ENCODE assay signal across 17 mouse cellular contexts in genomic region chr10:69696019-69696418, GRCm38 (mm10).
A peak's percentile ranks its signal among the peaks of the same experiment; 100 is the strongest.
DNase-seq lines count a peak whose midpoint lies in the region; ATAC-seq lines count a peak whose summit lies in the region.
"Had no signal": no experiment of that assay in that cellular context is flagged by ENCODE, and none has a peak within 500 bp of the region (broad histone marks: within the 10 kb centered on the region; RNA-seq: fewer than 3 reads in every experiment).

No protein-coding gene starts in this region.

- no peaks in the 10 kb centered on the region for H3K27me3 ChIP-seq in kidney, embryonic 16.5 days (ENCODE audit: insufficient read depth, low read length)
- H3K27me3 ChIP-seq in limb, embryonic 10.5 days (ENCODE audit: low read depth, poor library complexity, severe bottlenecking), result no peaks in the 10 kb centered on the region
- H3K27me3 ChIP-seq: liver, embryonic 15.5 days; Patski had no signal

- no peak for ATAC-seq in kidney, embryonic 16.5 days (ENCODE audit: low FRiP score, low TSS enrichment)
- peak; percentile 94 for ATAC-seq in cerebellum, adult (ENCODE audit: insufficient number of reproducible peaks, low FRiP score, low TSS enrichment)
- ATAC-seq: intestine, embryonic 16.5 days; Patski had no signal

- H3K4me3 ChIP-seq in kidney, embryonic 16.5 days (ENCODE audit: low read length), result no peak overlapping the region
- H3K4me3 ChIP-seq in limb, embryonic 10.5 days, result no peak overlapping the region
- H3K4me3 ChIP-seq: limb, embryonic 12.5 days; liver, embryonic 15.5 days had no signal

- no peak overlapping the region for H3K27ac ChIP-seq in kidney, embryonic 16.5 days (ENCODE audit: low read length)
- no peak overlapping the region for H3K27ac ChIP-seq in limb, embryonic 10.5 days
- H3K27ac ChIP-seq: limb, embryonic 12.5 days; liver, embryonic 15.5 days had no signal

- no peaks in the 10 kb centered on the region for H3K36me3 ChIP-seq in kidney, embryonic 16.5 days (ENCODE audit: insufficient read depth, low read length)
- no peaks in the 10 kb centered on the region for H3K36me3 ChIP-seq in limb, embryonic 10.5 days
- H3K36me3 ChIP-seq: limb, embryonic 12.5 days; liver, embryonic 15.5 days had no signal

- H3K4me1 ChIP-seq in kidney, embryonic 16.5 days (ENCODE audit: insufficient read depth, low read length), result 0 out of 2 replicates have a peak, but pooled peaks cover 4% of the 10 kb centered on the region
- peaks cover 6% of the 10 kb centered on the region for H3K4me1 ChIP-seq in limb, embryonic 10.5 days
- H3K4me1 ChIP-seq: liver, embryonic 15.5 days had no signal

- WGBS in kidney, embryonic 16.5 days, result 51% methylated on average over 9 of the region's 9 CpGs
- WGBS in limb, embryonic 10.5 days, result 85% methylated on average over 9 of the region's 9 CpGs

- DNase-seq in gastrocnemius, adult 18-20 months (ENCODE audit: low spot score), result peak; percentile 15
- no peak for DNase-seq in gastrocnemius, postnatal 4 days (ENCODE audit: low spot score in 2 of 2)
- peak; percentile 49 for DNase-seq in kidney, adult 9 months
- DNase-seq in cerebellum, postnatal 25 days, result peak; percentile 88 to 90
- no peak for DNase-seq in limb, embryonic 10.5 days (ENCODE audit: low spot score)
- DNase-seq in left cerebral cortex, adult 18-20 months (ENCODE audit: low spot score in 2 of 2), result no peak
- DNase-seq: heart, postnatal 14 days; lung, postnatal 36 days; midbrain, embryonic 14.5 days; spleen, adult 18-20 months; thymus, postnatal 36 days had no signal

- H3K9ac ChIP-seq in kidney, embryonic 16.5 days (replicated peaks; ENCODE audit: low read length), result no peak overlapping the region
- H3K9ac ChIP-seq: limb, embryonic 12.5 days; liver, embryonic 15.5 days had no signal

- H3K9me3 ChIP-seq in kidney, embryonic 16.5 days (ENCODE audit: low read length), result peaks cover 4% of the 10 kb centered on the region; the same call in 1 of the 2 replicates
- H3K9me3 ChIP-seq in limb, embryonic 10.5 days (replicated peaks), result no peaks in the 10 kb centered on the region
- H3K9me3 ChIP-seq: limb, embryonic 12.5 days; liver, embryonic 15.5 days had no signal

- H3K4me2 ChIP-seq in kidney, embryonic 16.5 days (replicated peaks; ENCODE audit: low read depth, low read length), result no peak overlapping the region
- H3K4me2 ChIP-seq: limb, embryonic 12.5 days; liver, embryonic 15.5 days had no signal

Comparison
In these comparisons a context has a peak if more than half of its experiments do, and no peak if none do; other contexts are left out.
1. DNase-seq: peak in gastrocnemius, adult 18-20 months (single experiment), kidney, adult 9 months (single experiment) and cerebellum, postnatal 25 days (2 of 2); none in gastrocnemius, postnatal 4 days (0 of 2), limb, embryonic 10.5 days (single experiment) and left cerebral cortex, adult 18-20 months (0 of 2).